Mouse (Mus musculus) ES-E14 (cell line): ENCODE measurements around the gene Qsox1. TPM values are rescaled to one million over a fixed set of nuclear protein-coding genes. Genes with fewer than 3 reads are reported as not detected.
A peak's percentile ranks its signal among the peaks of the same experiment; 100 is the strongest.

Experiments used
- DNase-seq: peaks from one replicate; pipeline ENCODE4 v3.0.0-alpha.2; 2013; ENCODE audit warnings: low read depth, low spot score
- H3K27ac ChIP-seq: 2 replicates; pipeline ENCODE4 v1.5.1; 2012; ENCODE audit warnings: low read depth, mild to moderate bottlenecking, low read length, moderate library complexity, mixed read lengths; ENCODE audit not compliant: poor library complexity, insufficient read depth, severe bottlenecking
- H3K36me3 ChIP-seq: 2 replicates; pipeline ENCODE4 v1.6.1; 2012; ENCODE audit warnings: mild to moderate bottlenecking, low read length, moderate library complexity, mixed read lengths; ENCODE audit not compliant: control insufficient read depth, poor library complexity, insufficient read depth, severe bottlenecking
- H3K4me1 ChIP-seq, 2 experiments: fragments of 150-350 bp in 1 of 2; sonication (generic) in 1 of 2; 2 replicates each; pipeline ENCODE4 v1.6.1; 2012; ENCODE audit warnings: low read length in 2 of 2, mild to moderate bottlenecking in 1 of 2, mixed read lengths in 1 of 2; ENCODE audit not compliant: control insufficient read depth in 2 of 2, insufficient read depth in 2 of 2, poor library complexity in 1 of 2
- H3K4me3 ChIP-seq, 2 experiments: fragments of 150-350 bp in 1 of 2; sonication (generic) in 1 of 2; 2 replicates each; pipeline ENCODE4 v1.5.1; 2012; ENCODE audit warnings: low read length in 2 of 2, low read depth in 1 of 2, mild to moderate bottlenecking in 1 of 2, mixed read lengths in 1 of 2; ENCODE audit not compliant: insufficient read depth in 1 of 2, poor library complexity in 1 of 2, severe bottlenecking in 1 of 2
- H3K9ac ChIP-seq: 2 replicates; pipeline ENCODE4 v1.6.1; 2012; ENCODE audit warnings: low read depth, mild to moderate bottlenecking, low read length, mixed read lengths; ENCODE audit not compliant: poor library complexity, insufficient read depth, severe bottlenecking
- H3K9me3 ChIP-seq: fragments of 150-350 bp; sonication (generic); 2 replicates; pipeline ENCODE4 v1.6.1; 2012; ENCODE audit warnings: low read depth, mild to moderate bottlenecking, low read length; ENCODE audit not compliant: control insufficient read depth, insufficient read depth
- CHD2 ChIP-seq: IDR thresholded peaks from 2 replicates; pipeline ENCODE4 v1.6.1; 2014; ENCODE audit warnings: mild to moderate bottlenecking, low read depth, low read length, inconsistent platforms
- HCFC1 ChIP-seq: IDR thresholded peaks from 2 replicates; pipeline ENCODE4 v1.6.1; 2012; ENCODE audit warnings: low read length, inconsistent platforms, borderline replicate concordance; ENCODE audit not compliant: insufficient read depth
- MAFK ChIP-seq: IDR thresholded peaks from 2 replicates; pipeline ENCODE4 v1.6.1; 2014; ENCODE audit warnings: mild to moderate bottlenecking, low read depth, low read length, inconsistent platforms; ENCODE audit not compliant: insufficient read depth
- ZC3H11A ChIP-seq: IDR thresholded peaks from 2 replicates; pipeline ENCODE4 v1.6.1; 2012; ENCODE audit warnings: low read depth, mild to moderate bottlenecking, inconsistent platforms, low read length, borderline replicate concordance
- ZNF384 ChIP-seq: IDR thresholded peaks from 2 replicates; pipeline ENCODE4 v1.6.1; 2012; ENCODE audit warnings: low read depth, low read length, inconsistent platforms
- in situ Hi-C, 2 experiments: fragments of 600-800 bp; cut with MboI; formaldehyde crosslinking; loops; one replicate each; pipeline ENCODE4 v1.15.1; 2025; ENCODE audit warnings: low sequenced_read_pairs in 2 of 2, inconsistent platforms in 1 of 2; ENCODE audit not compliant: unreplicated experiment in 2 of 2
- total RNA-seq: library from RNA; depleted of rRNA; stranded (reverse); fragments of 300-350 nt; gene quantifications from 2 replicates; pipeline ENCODE4 v1.2.3, GENCODE M21; 2012

Gene Qsox1
- total RNA-seq, 1 experiment: 38.1 TPM

GRCm38 (mm10) chr1:155737809-155738383 lies 74.8 kb downstream of the Qsox1 start:
- in situ Hi-C loops: loop anchor here (25.0 kb wide), 2 partner anchors 501 to 651 kb away; partner anchors contain the start of genes Ier5 (in 2 of the 2) and BC034090 (in 1 of the 2)
- Histone ChIP-seq H3K27ac (no peak overlapping the region), H3K9ac (no peak overlapping the region), H3K9me3 (no peaks in the 10 kb centered on the region), H3K4me1 (peaks cover 0 to 4% of the 10 kb centered on the region in 2 experiments; a peak in 1 of 4 replicates), H3K36me3 (no peaks in the 10 kb centered on the region), H3K4me3 (peak overlapping the region in 1 of 2 experiments; percentile 5; a peak in 1 of 4 replicates)
- TF ChIP-seq ZNF384 (no peak), MAFK (no peak), HCFC1 (no peak), CHD2 (no peak), ZC3H11A (no peak)
- DNase-seq: no peak

DNA sequence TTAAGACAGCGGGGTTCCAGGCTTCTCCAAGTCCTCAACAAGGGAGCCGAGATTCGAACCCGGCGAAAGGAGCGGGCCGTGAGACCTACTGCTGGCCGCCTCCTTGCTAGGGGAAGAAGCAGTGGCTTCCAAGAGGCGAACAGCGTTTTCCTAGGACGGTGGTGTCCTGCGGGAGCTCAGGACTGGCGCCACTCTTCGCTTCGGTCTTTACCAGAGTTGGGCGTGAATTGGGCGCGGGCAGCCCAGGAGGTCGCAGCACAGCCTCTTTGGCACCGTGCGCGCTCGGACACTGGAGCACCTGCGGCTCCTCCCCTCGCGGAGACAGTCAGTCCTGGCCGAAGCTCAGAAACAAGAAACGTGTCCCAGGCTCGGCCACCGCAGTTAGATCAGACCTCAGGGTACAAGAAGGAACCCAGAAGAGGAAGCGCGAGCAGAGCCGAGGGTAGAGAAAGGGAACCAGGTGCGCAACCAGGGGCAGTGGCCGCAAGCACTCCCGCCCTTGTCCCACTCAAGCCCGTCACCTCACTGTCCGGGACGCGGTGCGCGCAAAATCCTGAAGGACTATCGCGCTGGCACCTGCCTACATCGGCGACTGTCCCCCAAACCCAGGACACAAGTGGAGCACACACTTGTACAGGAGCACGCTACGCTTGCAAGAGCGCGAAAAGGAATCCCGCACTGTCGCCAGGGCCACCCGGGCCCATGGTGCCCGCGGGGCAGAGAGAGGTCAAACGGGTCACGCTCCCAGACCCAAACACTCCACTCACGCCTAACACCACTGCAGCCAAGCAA lies 75.5 kb downstream of the Qsox1 start:
- peak overlapping the region; percentile 5 to 20; a peak in 2 of 4 replicates for H3K4me3 ChIP-seq
- in situ Hi-C loops: loop anchor here (25.0 kb wide), 2 partner anchors 500 to 650 kb away; partner anchors contain the start of genes Ier5 (in 2 of the 2) and BC034090 (in 1 of the 2)

DNA sequence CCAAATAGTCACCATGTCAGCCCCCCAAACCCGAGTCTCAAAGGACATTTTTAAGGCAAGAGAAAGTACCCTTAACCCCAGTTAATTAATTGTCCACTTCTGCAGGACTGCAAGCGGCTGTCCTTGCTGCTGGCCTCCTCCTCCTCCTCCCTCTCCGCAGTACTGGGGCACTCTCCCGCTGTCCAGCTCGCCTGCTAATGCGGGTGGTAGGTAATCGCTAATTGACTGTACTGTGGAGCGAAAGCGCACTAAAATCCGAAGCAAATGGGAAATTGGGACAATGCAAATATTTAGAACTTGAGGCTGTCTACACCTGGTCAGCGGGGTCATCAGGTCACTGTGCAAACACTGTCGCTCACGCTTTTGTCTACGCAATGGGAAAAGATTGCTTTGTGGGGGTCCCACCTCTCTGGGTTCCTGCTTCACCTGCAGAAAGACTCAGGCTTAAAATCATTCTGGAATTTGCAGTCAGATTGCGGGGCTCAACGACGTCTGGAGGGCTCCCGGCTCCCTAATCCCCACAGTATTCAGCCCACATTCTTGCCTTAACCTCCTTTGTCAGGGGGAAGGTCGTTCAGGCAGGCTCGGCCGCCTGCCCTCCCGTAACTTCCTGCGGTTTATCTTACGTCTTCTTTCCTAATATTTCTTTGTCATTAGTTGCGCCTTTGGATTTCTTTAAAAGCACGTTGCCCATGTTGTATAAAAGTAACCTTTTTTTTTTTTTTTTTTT lies 76.4 kb downstream of the Qsox1 start:
- in situ Hi-C loops: loop anchor here (25.0 kb wide), 2 partner anchors 499 to 649 kb away; partner anchors contain the start of genes Ier5 (in 2 of the 2) and BC034090 (in 1 of the 2)
- TF ChIP-seq ZNF384 (no peak), MAFK (no peak), CHD2 (no peak), ZC3H11A (no peak), HCFC1 (no peak)
- no peak for DNase-seq
- no peaks in the 10 kb centered on the region for H3K36me3 ChIP-seq
- no peak overlapping the region for H3K27ac ChIP-seq
- no peak overlapping the region for H3K9ac ChIP-seq
- H3K4me3 ChIP-seq: 0 out of 4 replicates have a peak overlapping the region, but pooled peaks of 1 of the 2 experiments have one; percentile 13
- peaks cover 0 to 2% of the 10 kb centered on the region in 2 experiments; a peak in 1 of 4 replicates for H3K4me1 ChIP-seq
- no peaks in the 10 kb centered on the region for H3K9me3 ChIP-seq

More for the DNA sequence above, 75.5 kb downstream of the Qsox1 start:
- no peak overlapping the region for H3K9ac ChIP-seq
- H3K27ac ChIP-seq: no peak overlapping the region
- no peak for TF ChIP-seq CHD2
- no peak for TF ChIP-seq MAFK
- no peak for TF ChIP-seq ZC3H11A
- no peak for TF ChIP-seq HCFC1
- TF ChIP-seq ZNF384: no peak
- H3K4me1 ChIP-seq: peaks cover 0 to 4% of the 10 kb centered on the region in 2 experiments; a peak in 1 of 4 replicates
- no peak for DNase-seq
- H3K36me3 ChIP-seq: no peaks in the 10 kb centered on the region
- H3K9me3 ChIP-seq: no peaks in the 10 kb centered on the region

- no peaks in the 10 kb centered on the region for H3K36me3 ChIP-seq
- H3K4me1 ChIP-seq: peaks cover 0 to 2% of the 10 kb centered on the region in 2 experiments; a peak in 1 of 4 replicates
- no peak for DNase-seq
- TF ChIP-seq MAFK: no peak
- TF ChIP-seq HCFC1: no peak
- TF ChIP-seq CHD2: no peak
- TF ChIP-seq ZC3H11A: no peak
- TF ChIP-seq ZNF384: no peak
- in situ Hi-C loops: loop anchor here (25.0 kb wide), 2 partner anchors 494 to 644 kb away; partner anchors contain the start of genes Ier5 (in 2 of the 2) and BC034090 (in 1 of the 2)
- no peak overlapping the region for H3K9ac ChIP-seq
- no peak overlapping the region for H3K4me3 ChIP-seq
- no peaks in the 10 kb centered on the region for H3K9me3 ChIP-seq
- H3K27ac ChIP-seq: no peak overlapping the region
These were observed 81.5 kb downstream of the Qsox1 start for GRCm38 (mm10) chr1:155731156-155731555.
